Mouse (Mus musculus): ENCODE measurements around the gene Cradd. TPM values are rescaled to one million over a fixed set of nuclear protein-coding genes. Genes with fewer than 3 reads are reported as not detected.

The Cradd gene
- polyA plus RNA-seq, 1 experiment from 2014 or later, result 10.2 TPM

GRCm38 (mm10) chr10:95292269-95292668, 31.7 kb downstream of the Cradd start:
- ATAC-seq (ENCODE audit: low FRiP score, low TSS enrichment), result no peak
- H3K4me3 ChIP-seq (ENCODE audit: low read length), result no peak overlapping the region
- H3K4me2 ChIP-seq (replicated peaks; ENCODE audit: low read depth, low read length), result no peak overlapping the region
- 0 out of 2 replicates have a peak, but pooled peaks cover 2% of the 10 kb centered on the region for H3K9me3 ChIP-seq (ENCODE audit: control insufficient read depth, low read length)
- H3K9ac ChIP-seq (ENCODE audit: low read depth, low read length), result no peak overlapping the region
- H3K36me3 ChIP-seq (ENCODE audit: control insufficient read depth, insufficient read depth, low read length), result no peaks in the 10 kb centered on the region
- H3K4me1 ChIP-seq (ENCODE audit: control insufficient read depth, insufficient read depth, low read length), result no peaks in the 10 kb centered on the region
- WGBS, result 92% methylated on average over 5 of the region's 5 CpGs
- no peaks in the 10 kb centered on the region for H3K27me3 ChIP-seq (ENCODE audit: control insufficient read depth, insufficient read depth, low read length)
- H3K27ac ChIP-seq (ENCODE audit: low read depth, low read length), result no peak overlapping the region

- no peak overlapping the region for H3K27ac ChIP-seq (ENCODE audit: low read depth, low read length)
- H3K9ac ChIP-seq (ENCODE audit: low read depth, low read length), result no peak overlapping the region
- ATAC-seq (ENCODE audit: low FRiP score, low TSS enrichment), result no peak
- no peak overlapping the region for H3K4me3 ChIP-seq (ENCODE audit: low read length)
- WGBS, result 88% methylated on average over 13 of the region's 13 CpGs
- no peak overlapping the region for H3K4me2 ChIP-seq (replicated peaks; ENCODE audit: low read depth, low read length)
- 0 out of 2 replicates have a peak, but pooled peaks cover 2% of the 10 kb centered on the region for H3K9me3 ChIP-seq (ENCODE audit: control insufficient read depth, low read length)
- no peaks in the 10 kb centered on the region for H3K27me3 ChIP-seq (ENCODE audit: control insufficient read depth, insufficient read depth, low read length)
- no peaks in the 10 kb centered on the region for H3K4me1 ChIP-seq (ENCODE audit: control insufficient read depth, insufficient read depth, low read length)
- H3K36me3 ChIP-seq (ENCODE audit: control insufficient read depth, insufficient read depth, low read length), result no peaks in the 10 kb centered on the region
These were observed 32.6 kb downstream of the Cradd start for GRCm38 (mm10) chr10:95291133-95291876.

GRCm38 (mm10) chr10:95289819-95290218, 34.1 kb downstream of the Cradd start:
- WGBS, result 88% methylated on average over 8 of the region's 8 CpGs

GRCm38 (mm10) chr10:95288206-95288605, 35.7 kb downstream of the Cradd start:
- H3K9ac ChIP-seq (ENCODE audit: low read depth, low read length), result no peak overlapping the region
- WGBS, result 78% methylated on average over 4 of the region's 4 CpGs

More at GRCm38 (mm10) chr10:95289819-95290218, 34.1 kb downstream of the Cradd start:
- H3K4me1 ChIP-seq (ENCODE audit: control insufficient read depth, insufficient read depth, low read length), result no peaks in the 10 kb centered on the region
- H3K36me3 ChIP-seq (ENCODE audit: control insufficient read depth, insufficient read depth, low read length), result no peaks in the 10 kb centered on the region
- H3K4me2 ChIP-seq (replicated peaks; ENCODE audit: low read depth, low read length), result no peak overlapping the region
- ATAC-seq (ENCODE audit: low FRiP score, low TSS enrichment), result no peak
- H3K27ac ChIP-seq (ENCODE audit: low read depth, low read length), result no peak overlapping the region
- no peak overlapping the region for H3K9ac ChIP-seq (ENCODE audit: low read depth, low read length)
- 0 out of 2 replicates have a peak, but pooled peaks cover 2% of the 10 kb centered on the region for H3K9me3 ChIP-seq (ENCODE audit: control insufficient read depth, low read length)
- H3K4me3 ChIP-seq (ENCODE audit: low read length), result no peak overlapping the region
- no peaks in the 10 kb centered on the region for H3K27me3 ChIP-seq (ENCODE audit: control insufficient read depth, insufficient read depth, low read length)

GRCm38 (mm10) chr10:95287351-95287750, 36.6 kb downstream of the Cradd start:
- H3K4me1 ChIP-seq (ENCODE audit: control insufficient read depth, insufficient read depth, low read length), result no peaks in the 10 kb centered on the region
- ATAC-seq (ENCODE audit: low FRiP score, low TSS enrichment), result no peak
- H3K9ac ChIP-seq (ENCODE audit: low read depth, low read length), result no peak overlapping the region
- H3K27ac ChIP-seq (ENCODE audit: low read depth, low read length), result no peak overlapping the region
- H3K36me3 ChIP-seq (ENCODE audit: control insufficient read depth, insufficient read depth, low read length), result no peaks in the 10 kb centered on the region
- no peaks in the 10 kb centered on the region for H3K27me3 ChIP-seq (ENCODE audit: control insufficient read depth, insufficient read depth, low read length)
- H3K4me2 ChIP-seq (replicated peaks; ENCODE audit: low read depth, low read length), result no peak overlapping the region
- no peaks in the 10 kb centered on the region for H3K9me3 ChIP-seq (ENCODE audit: control insufficient read depth, low read length)
- H3K4me3 ChIP-seq (ENCODE audit: low read length), result no peak overlapping the region
- 93% methylated on average over 8 of the region's 8 CpGs for WGBS

More at GRCm38 (mm10) chr10:95288206-95288605, 35.7 kb downstream of the Cradd start:
- Histone ChIP-seq H3K4me3 (ENCODE audit: low read length) (no peak overlapping the region), H3K36me3 (ENCODE audit: control insufficient read depth, insufficient read depth, low read length) (no peaks in the 10 kb centered on the region), H3K27ac (ENCODE audit: low read depth, low read length) (no peak overlapping the region), H3K4me1 (ENCODE audit: control insufficient read depth, insufficient read depth, low read length) (no peaks in the 10 kb centered on the region), H3K9me3 (ENCODE audit: control insufficient read depth, low read length) (no peaks in the 10 kb centered on the region), H3K27me3 (ENCODE audit: control insufficient read depth, insufficient read depth, low read length) (no peaks in the 10 kb centered on the region), H3K4me2 (replicated peaks; ENCODE audit: low read depth, low read length) (no peak overlapping the region)
- ATAC-seq (ENCODE audit: low FRiP score, low TSS enrichment), result no peak

- Histone ChIP-seq H3K4me2 (replicated peaks; ENCODE audit: low read depth, low read length) (no peak overlapping the region), H3K36me3 (ENCODE audit: control insufficient read depth, insufficient read depth, low read length) (no peaks in the 10 kb centered on the region), H3K4me3 (ENCODE audit: low read length) (no peak overlapping the region), H3K9ac (ENCODE audit: low read depth, low read length) (no peak overlapping the region), H3K4me1 (ENCODE audit: control insufficient read depth, insufficient read depth, low read length) (no peaks in the 10 kb centered on the region), H3K9me3 (ENCODE audit: control insufficient read depth, low read length) (no peaks in the 10 kb centered on the region), H3K27me3 (ENCODE audit: control insufficient read depth, insufficient read depth, low read length) (no peaks in the 10 kb centered on the region), H3K27ac (ENCODE audit: low read depth, low read length) (no peak overlapping the region)
- no peak for ATAC-seq (ENCODE audit: low FRiP score, low TSS enrichment)
- 83% methylated on average over 12 of the region's 12 CpGs for WGBS
These were observed 40.5 kb downstream of the Cradd start for GRCm38 (mm10) chr10:95283434-95283833.

GRCm38 (mm10) chr10:95281996-95282395, 41.9 kb downstream of the Cradd start:
- Histone ChIP-seq H3K9ac (ENCODE audit: low read depth, low read length) (no peak overlapping the region), H3K27ac (ENCODE audit: low read depth, low read length) (no peak overlapping the region), H3K36me3 (ENCODE audit: control insufficient read depth, insufficient read depth, low read length) (no peaks in the 10 kb centered on the region), H3K4me3 (ENCODE audit: low read length) (no peak overlapping the region), H3K9me3 (ENCODE audit: control insufficient read depth, low read length) (no peaks in the 10 kb centered on the region), H3K4me1 (ENCODE audit: control insufficient read depth, insufficient read depth, low read length) (no peaks in the 10 kb centered on the region), H3K27me3 (ENCODE audit: control insufficient read depth, insufficient read depth, low read length) (no peaks in the 10 kb centered on the region), H3K4me2 (replicated peaks; ENCODE audit: low read depth, low read length) (no peak overlapping the region)
- 79% methylated on average over 3 of the region's 3 CpGs for WGBS
- no peak for ATAC-seq (ENCODE audit: low FRiP score, low TSS enrichment)

GRCm38 (mm10) chr10:95281466-95281990, 42.4 kb downstream of the Cradd start:
- Histone ChIP-seq H3K4me2 (replicated peaks; ENCODE audit: low read depth, low read length) (no peak overlapping the region), H3K4me3 (ENCODE audit: low read length) (no peak overlapping the region), H3K9ac (ENCODE audit: low read depth, low read length) (no peak overlapping the region), H3K36me3 (ENCODE audit: control insufficient read depth, insufficient read depth, low read length) (no peaks in the 10 kb centered on the region), H3K4me1 (ENCODE audit: control insufficient read depth, insufficient read depth, low read length) (no peaks in the 10 kb centered on the region), H3K27me3 (ENCODE audit: control insufficient read depth, insufficient read depth, low read length) (no peaks in the 10 kb centered on the region), H3K9me3 (ENCODE audit: control insufficient read depth, low read length) (no peaks in the 10 kb centered on the region), H3K27ac (ENCODE audit: low read depth, low read length) (no peak overlapping the region)
- 82% methylated on average over 6 of the region's 6 CpGs for WGBS
- no peak; the same call in 1 of the 2 replicates for ATAC-seq (ENCODE audit: low FRiP score, low TSS enrichment)

- Histone ChIP-seq H3K4me3 (ENCODE audit: low read length) (no peak overlapping the region), H3K36me3 (ENCODE audit: control insufficient read depth, insufficient read depth, low read length) (no peaks in the 10 kb centered on the region), H3K4me2 (replicated peaks; ENCODE audit: low read depth, low read length) (no peak overlapping the region), H3K4me1 (ENCODE audit: control insufficient read depth, insufficient read depth, low read length) (no peaks in the 10 kb centered on the region), H3K27me3 (ENCODE audit: control insufficient read depth, insufficient read depth, low read length) (no peaks in the 10 kb centered on the region), H3K27ac (ENCODE audit: low read depth, low read length) (no peak overlapping the region), H3K9ac (ENCODE audit: low read depth, low read length) (no peak overlapping the region), H3K9me3 (ENCODE audit: control insufficient read depth, low read length) (no peaks in the 10 kb centered on the region)
- 98% methylated on average over 3 of the region's 3 CpGs for WGBS
- ATAC-seq (ENCODE audit: low FRiP score, low TSS enrichment), result no peak
These were observed 43.6 kb downstream of the Cradd start for GRCm38 (mm10) chr10:95280327-95280726.
